Mouse (Mus musculus) hindbrain, embryonic 15.5 days (tissue): Measurements from ENCODE around the gene Ube3b. TPM values are rescaled to one million over a fixed set of nuclear protein-coding genes. Genes with fewer than 3 reads are reported as not detected.

ENCODE experiments used
- ATAC-seq: fragments of 200-750 bp; cut with Nextera tagmentation; 2 replicates; pipeline ENCODE4 v1.8.0; 2017; ENCODE audit warnings: low read depth, moderate number of reproducible peaks, moderate TSS enrichment; ENCODE audit not compliant: low FRiP score
- H3K27ac ChIP-seq: fragments of 300-500 bp; sonication (generic); replicated peaks from 2 replicates; pipeline ENCODE4 v1.5.1; 2015; ENCODE audit warnings: mild to moderate bottlenecking, inconsistent platforms
- H3K27me3 ChIP-seq: fragments of 300-500 bp; sonication (generic); 2 replicates; pipeline ENCODE4 v1.6.1; 2015; ENCODE audit warnings: control low read depth, inconsistent platforms
- H3K36me3 ChIP-seq: fragments of 300-500 bp; sonication (generic); 2 replicates; pipeline ENCODE4 v1.6.1; 2015; ENCODE audit warnings: control low read depth, inconsistent platforms
- H3K4me1 ChIP-seq: fragments of 300-500 bp; sonication (generic); replicated peaks from 2 replicates; pipeline ENCODE4 v1.6.1; 2015; ENCODE audit warnings: control low read depth, inconsistent platforms
- H3K4me2 ChIP-seq: fragments of 300-500 bp; sonication (generic); 2 replicates; pipeline ENCODE4 v1.6.1; 2015; ENCODE audit warnings: moderate library complexity, mild to moderate bottlenecking, inconsistent platforms
- H3K4me3 ChIP-seq: fragments of 300-500 bp; sonication (generic); 2 replicates; pipeline ENCODE4 v1.5.1; 2015; ENCODE audit warnings: mild to moderate bottlenecking, inconsistent platforms
- H3K9ac ChIP-seq: fragments of 300-500 bp; sonication (generic); 2 replicates; pipeline ENCODE4 v1.6.1; 2015; ENCODE audit warnings: inconsistent platforms
- H3K9me3 ChIP-seq: fragments of 300-500 bp; sonication (generic); 2 replicates; pipeline ENCODE4 v1.6.1; 2016; ENCODE audit warnings: control low read depth, inconsistent platforms
- WGBS: fragments of 180-500 bp; shearing (Covaris S2); methylation state at CpG from one replicate; pipeline ENCODE4 v1.1.7; 2015; 5-methylcytosine and 5-hydroxymethylcytosine counted together
- polyA plus RNA-seq: library from polyadenylated mRNA; unstranded; fragments of >200 nt; fragmentation: Nextera tagmentation; extraction: Ambion mirVana; gene quantifications from 2 replicates; pipeline ENCODE4 v1.2.1, GENCODE M21; 2015

Gene Ube3b
- polyA plus RNA-seq, 1 experiment from 2014 or later = 41.3 TPM

GRCm38 (mm10) chr5:114365043-114365752, 15.2 kb upstream of the Ube3b start:
- peaks cover 70% of the 10 kb centered on the region for H3K36me3 ChIP-seq
- H3K9me3 ChIP-seq = no peaks in the 10 kb centered on the region
- H3K4me2 ChIP-seq = no peak overlapping the region
- no peak overlapping the region for H3K27ac ChIP-seq
- ATAC-seq = no peak
- H3K4me3 ChIP-seq = no peak overlapping the region
- H3K9ac ChIP-seq = no peak overlapping the region
- no peaks in the 10 kb centered on the region for H3K27me3 ChIP-seq
- peaks cover 7% of the 10 kb centered on the region for H3K4me1 ChIP-seq
- WGBS = 91% methylated on average over 23 of the region's 23 CpGs

- no peak for ATAC-seq
- H3K27ac ChIP-seq = no peak overlapping the region
These were observed 12.3 kb upstream of the Ube3b start for GRCm38 (mm10) chr5:114368121-114368520.

GRCm38 (mm10) chr5:114368803-114369496, 11.5 kb upstream of the Ube3b start:
- Histone ChIP-seq H3K9ac (no peak overlapping the region), H3K4me3 (no peak overlapping the region), H3K4me2 (no peak overlapping the region), H3K27me3 (no peaks in the 10 kb centered on the region), H3K36me3 (peaks cover 58% of the 10 kb centered on the region), H3K4me1 (peaks cover 37% of the 10 kb centered on the region), H3K27ac (no peak overlapping the region), H3K9me3 (no peaks in the 10 kb centered on the region)
- no peak; the same call in 1 of the 2 replicates for ATAC-seq
- WGBS = 84% methylated on average over 16 of the region's 16 CpGs

More at GRCm38 (mm10) chr5:114368121-114368520, 12.3 kb upstream of the Ube3b start:
- no peak overlapping the region for H3K9ac ChIP-seq
- no peak overlapping the region for H3K4me2 ChIP-seq
- H3K9me3 ChIP-seq = no peaks in the 10 kb centered on the region
- WGBS = 95% methylated on average over 14 of the region's 14 CpGs
- H3K27me3 ChIP-seq = no peaks in the 10 kb centered on the region
- H3K4me3 ChIP-seq = no peak overlapping the region
- H3K36me3 ChIP-seq = peaks cover 63% of the 10 kb centered on the region
- H3K4me1 ChIP-seq = peaks cover 30% of the 10 kb centered on the region

- H3K4me2 ChIP-seq = no peak overlapping the region
- H3K9ac ChIP-seq = no peak overlapping the region
- no peaks in the 10 kb centered on the region for H3K27me3 ChIP-seq
- no peak for ATAC-seq
- H3K4me1 ChIP-seq = peaks cover 40% of the 10 kb centered on the region
- H3K9me3 ChIP-seq = no peaks in the 10 kb centered on the region
- H3K27ac ChIP-seq = peak overlapping the region; percentile 43
- WGBS = 86% methylated on average over 9 of the region's 9 CpGs
- H3K4me3 ChIP-seq = no peak overlapping the region
- peaks cover 52% of the 10 kb centered on the region for H3K36me3 ChIP-seq
These were observed 10.5 kb upstream of the Ube3b start for GRCm38 (mm10) chr5:114369921-114370320.

GRCm38 (mm10) chr5:114370371-114370776, 10.0 kb upstream of the Ube3b start:
- Histone ChIP-seq H3K4me1 (peaks cover 40% of the 10 kb centered on the region), H3K36me3 (peaks cover 48% of the 10 kb centered on the region), H3K4me3 (no peak overlapping the region), H3K9me3 (no peaks in the 10 kb centered on the region), H3K4me2 (no peak overlapping the region), H3K9ac (no peak overlapping the region), H3K27ac (peak overlapping the region; percentile 60), H3K27me3 (no peaks in the 10 kb centered on the region)
- peak; percentile 25; the same call in 1 of the 2 replicates for ATAC-seq
- 65% methylated on average over 9 of the region's 9 CpGs for WGBS

GRCm38 (mm10) chr5:114371331-114371730, 9.1 kb upstream of the Ube3b start:
- Histone ChIP-seq H3K27ac (no peak overlapping the region; the same call in 1 of the 2 replicates), H3K36me3 (peaks cover 39% of the 10 kb centered on the region), H3K27me3 (no peaks in the 10 kb centered on the region), H3K4me1 (peaks cover 40% of the 10 kb centered on the region), H3K9ac (no peak overlapping the region), H3K4me3 (no peak overlapping the region), H3K4me2 (no peak overlapping the region), H3K9me3 (no peaks in the 10 kb centered on the region)
- WGBS = 85% methylated on average over 3 of the region's 3 CpGs
- ATAC-seq = no peak

GRCm38 (mm10) chr5:114371731-114372473, 8.5 kb upstream of the Ube3b start:
- no peak for ATAC-seq
- peaks cover 33% of the 10 kb centered on the region for H3K36me3 ChIP-seq
- H3K4me3 ChIP-seq = no peak overlapping the region
- H3K9me3 ChIP-seq = no peaks in the 10 kb centered on the region
- no peak overlapping the region for H3K9ac ChIP-seq
- 78% methylated on average over 25 of the region's 25 CpGs for WGBS
- H3K27me3 ChIP-seq = no peaks in the 10 kb centered on the region
- no peak overlapping the region; the same call in 1 of the 2 replicates for H3K4me2 ChIP-seq
- peaks cover 43% of the 10 kb centered on the region for H3K4me1 ChIP-seq
- H3K27ac ChIP-seq = no peak overlapping the region; the same call in 1 of the 2 replicates

- Histone ChIP-seq H3K27ac (no peak overlapping the region), H3K4me2 (no peak overlapping the region), H3K9me3 (no peaks in the 10 kb centered on the region), H3K9ac (no peak overlapping the region), H3K4me3 (no peak overlapping the region), H3K4me1 (peaks cover 49% of the 10 kb centered on the region), H3K36me3 (peaks cover 27% of the 10 kb centered on the region), H3K27me3 (no peaks in the 10 kb centered on the region)
- 50% methylated on average over 11 of the region's 11 CpGs for WGBS
- ATAC-seq = no peak
These were observed 7.8 kb upstream of the Ube3b start for GRCm38 (mm10) chr5:114372565-114372964.

- Histone ChIP-seq H3K4me3 (no peak overlapping the region), H3K36me3 (peaks cover 21% of the 10 kb centered on the region), H3K27ac (no peak overlapping the region), H3K4me1 (peaks cover 56% of the 10 kb centered on the region), H3K9ac (no peak overlapping the region), H3K27me3 (no peaks in the 10 kb centered on the region), H3K4me2 (no peak overlapping the region), H3K9me3 (no peaks in the 10 kb centered on the region)
- ATAC-seq = no peak
- WGBS = 65% methylated on average over 11 of the region's 11 CpGs
These were observed 7.2 kb upstream of the Ube3b start for GRCm38 (mm10) chr5:114373174-114373573.

GRCm38 (mm10) chr5:114373581-114373980, 6.8 kb upstream of the Ube3b start:
- Histone ChIP-seq H3K27ac (no peak overlapping the region), H3K9me3 (no peaks in the 10 kb centered on the region), H3K36me3 (peaks cover 19% of the 10 kb centered on the region), H3K4me2 (no peak overlapping the region), H3K9ac (no peak overlapping the region), H3K27me3 (no peaks in the 10 kb centered on the region), H3K4me3 (no peak overlapping the region), H3K4me1 (peaks cover 60% of the 10 kb centered on the region)
- 91% methylated on average over 9 of the region's 9 CpGs for WGBS
- no peak for ATAC-seq

- H3K27ac ChIP-seq = no peak overlapping the region
- H3K4me1 ChIP-seq = peaks cover 68% of the 10 kb centered on the region
- no peaks in the 10 kb centered on the region for H3K9me3 ChIP-seq
- peaks cover 9% of the 10 kb centered on the region for H3K36me3 ChIP-seq
- H3K27me3 ChIP-seq = no peaks in the 10 kb centered on the region
- H3K9ac ChIP-seq = no peak overlapping the region
- H3K4me2 ChIP-seq = no peak overlapping the region
- no peak for ATAC-seq
- 91% methylated on average over 23 of the region's 23 CpGs for WGBS
- no peak overlapping the region for H3K4me3 ChIP-seq
These were observed 5.8 kb upstream of the Ube3b start for GRCm38 (mm10) chr5:114374409-114375213.
